Mouse (Mus musculus): ENCODE results near the gene Srsf3.

GRCm38 (mm10) chr17:29092497-29092896 is 60.1 kb downstream of the Srsf3 start:
- TF ChIP-seq POLR2A (IDR thresholded peaks at IDR 0.05; ENCODE audit: insufficient read depth, low read depth, low read length) (no peak), CTCF (IDR thresholded peaks at IDR 0.05) (no peak)

All from heart, adult 2 months (tissue).